Mouse (Mus musculus): Measurements from ENCODE around the gene Pts. TPM values are rescaled to one million over a fixed set of nuclear protein-coding genes. Genes with fewer than 3 reads are reported as not detected.

Pts gene
- total RNA-seq (2017): 91.9 and 128 TPM in 2 replicates

DNA sequence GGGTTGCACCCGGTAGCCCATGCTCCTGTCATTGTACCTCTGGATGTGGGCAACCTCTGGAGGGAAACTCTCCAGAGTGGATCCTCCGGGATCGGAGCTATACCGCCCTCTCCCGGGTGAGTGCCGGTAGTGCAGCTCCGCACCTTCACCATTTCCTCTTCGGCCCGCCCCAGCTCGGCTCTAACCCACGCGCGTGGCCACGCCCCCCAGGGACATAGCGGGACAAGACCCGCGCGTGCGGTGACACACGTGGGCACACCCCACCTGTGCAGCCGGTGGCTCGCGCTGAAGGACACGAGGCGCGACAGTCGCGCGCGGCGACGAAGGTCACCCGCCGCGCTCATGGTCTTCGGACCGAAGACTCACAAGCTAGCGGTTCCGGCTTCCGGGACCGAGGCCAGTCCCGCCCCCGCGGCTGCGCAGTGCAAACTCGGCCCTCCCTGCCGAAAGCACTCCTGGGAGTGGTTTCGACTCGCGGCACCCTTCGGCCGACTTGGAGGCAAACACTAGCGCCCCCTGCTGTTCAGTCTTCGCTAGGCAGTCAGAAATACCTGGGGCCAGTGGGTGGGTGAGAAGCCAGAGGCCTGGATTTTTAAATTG is at the start of gene Pts:
TSS of gene Pts (minus strand) at position 432 of the 600 bp plus-strand sequence.
- ATAC-seq (replicated peaks in 1 of 2; ENCODE audit: insufficient read depth in 1 of 2, low FRiP score in 2 of 2, low TSS enrichment in 1 of 2, low read depth in 1 of 2, poor library complexity in 2 of 2, severe bottlenecking in 2 of 2): peak; percentile 73 to 87

DNA sequence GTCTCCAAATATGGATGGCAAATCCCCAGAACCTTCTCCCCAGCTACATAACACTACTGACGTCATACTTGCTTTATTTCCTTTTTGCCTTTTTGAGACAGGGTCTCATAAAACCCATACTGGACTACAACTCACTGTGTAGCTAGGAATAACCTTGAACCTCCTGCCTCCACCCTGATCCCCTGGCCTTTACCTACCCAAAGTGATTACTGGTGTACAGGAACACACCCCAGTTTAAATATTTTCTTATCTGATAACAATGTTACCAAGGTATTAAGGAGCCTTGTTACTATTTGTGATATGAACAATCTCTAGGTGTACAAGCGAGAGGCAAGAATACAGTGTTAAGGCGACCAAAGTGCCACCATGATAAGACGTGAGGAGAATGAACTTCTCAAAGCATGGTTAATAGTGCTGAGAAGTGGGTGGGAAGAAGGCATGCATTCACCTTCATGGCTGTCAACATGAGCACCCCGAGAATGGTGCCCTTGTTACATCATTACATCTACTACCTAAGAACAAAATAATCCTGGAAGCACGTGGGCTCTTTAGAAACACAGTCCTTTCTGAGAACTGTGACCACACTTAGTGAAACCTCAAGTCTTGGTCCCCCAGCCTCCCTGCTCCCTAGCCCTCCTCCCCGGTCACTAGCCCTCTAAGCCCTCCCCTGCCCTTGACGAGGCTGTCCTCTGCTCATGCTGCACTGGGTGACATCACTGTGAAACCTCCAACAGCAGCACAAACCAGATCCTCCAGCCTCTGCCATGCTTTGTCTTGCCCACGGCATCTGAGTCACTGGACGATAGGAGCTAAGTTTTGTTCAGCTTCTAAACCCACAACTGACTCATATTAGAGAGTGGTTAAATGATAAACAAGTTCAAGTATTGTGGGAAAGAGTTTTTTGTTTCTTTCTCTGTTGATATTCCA is 41.3 kb upstream of the Pts start:
- no peak for ATAC-seq (replicated peaks in 1 of 2; ENCODE audit: insufficient read depth in 1 of 2, low FRiP score in 2 of 2, low TSS enrichment in 1 of 2, low read depth in 1 of 2, poor library complexity in 2 of 2, severe bottlenecking in 2 of 2)

DNA sequence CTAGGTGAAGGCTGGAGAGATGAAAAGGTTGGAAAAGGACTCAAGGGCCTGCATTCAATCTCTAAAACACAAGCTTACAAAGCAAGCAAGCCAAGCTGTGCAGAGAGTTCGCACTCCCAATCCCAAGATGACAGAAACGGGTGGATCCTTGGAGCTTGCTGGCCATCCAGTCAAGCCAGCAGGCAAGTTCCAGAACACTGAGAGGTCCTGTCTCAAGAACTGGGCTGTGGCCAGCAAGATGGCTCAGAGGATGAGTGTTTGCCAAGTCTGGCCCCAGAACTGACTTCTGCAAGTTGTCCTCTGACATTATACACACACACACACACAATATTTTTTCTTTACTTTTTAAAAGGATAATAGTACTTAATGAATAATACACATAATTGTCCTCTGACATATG is 39.4 kb upstream of the Pts start:
- no peak for ATAC-seq (replicated peaks in 1 of 2; ENCODE audit: insufficient read depth in 1 of 2, low FRiP score in 2 of 2, low TSS enrichment in 1 of 2, low read depth in 1 of 2, poor library complexity in 2 of 2, severe bottlenecking in 2 of 2)

DNA sequence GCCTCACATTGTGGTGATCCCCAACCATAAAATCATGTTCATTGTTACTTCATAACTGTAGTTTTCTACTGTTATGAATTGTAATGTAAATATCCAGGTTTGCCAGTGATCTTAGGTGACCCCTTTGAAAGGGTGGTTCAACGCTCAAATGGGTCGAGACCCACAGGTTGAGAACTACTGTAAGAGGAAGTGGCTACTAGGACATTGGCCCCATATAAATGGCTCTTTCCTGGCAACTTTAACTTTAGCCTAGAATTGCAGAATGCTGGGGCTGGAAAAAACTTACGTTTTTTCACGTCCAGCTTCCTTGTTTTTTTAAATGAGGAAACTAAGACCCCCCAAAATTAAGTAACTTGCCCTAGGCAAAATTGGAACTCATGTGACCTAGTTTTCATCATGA is 38.8 kb upstream of the Pts start:
- no peak for ATAC-seq (replicated peaks in 1 of 2; ENCODE audit: insufficient read depth in 1 of 2, low FRiP score in 2 of 2, low TSS enrichment in 1 of 2, low read depth in 1 of 2, poor library complexity in 2 of 2, severe bottlenecking in 2 of 2)

DNA sequence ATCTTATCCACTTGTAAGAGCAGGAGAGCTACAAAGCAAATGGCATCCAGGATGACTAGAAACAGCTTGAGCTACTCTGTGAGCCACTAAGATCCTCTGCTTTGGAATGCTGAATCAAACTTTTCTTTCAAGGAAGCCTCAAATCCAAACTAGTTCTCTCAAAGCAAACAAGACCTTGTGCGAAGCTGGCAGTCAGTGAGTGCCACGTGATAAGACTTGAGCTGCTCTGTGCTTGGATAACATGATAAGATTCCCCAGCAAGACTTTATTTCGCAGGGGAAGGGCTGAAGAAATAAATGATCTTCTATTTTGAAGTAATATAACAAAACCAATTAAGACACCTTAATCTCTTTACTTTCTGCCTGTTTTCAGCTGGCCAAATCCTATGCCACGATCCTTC is 37.4 kb upstream of the Pts start:
- ATAC-seq (replicated peaks in 1 of 2; ENCODE audit: insufficient read depth in 1 of 2, low FRiP score in 2 of 2, low TSS enrichment in 1 of 2, low read depth in 1 of 2, poor library complexity in 2 of 2, severe bottlenecking in 2 of 2): no peak

DNA sequence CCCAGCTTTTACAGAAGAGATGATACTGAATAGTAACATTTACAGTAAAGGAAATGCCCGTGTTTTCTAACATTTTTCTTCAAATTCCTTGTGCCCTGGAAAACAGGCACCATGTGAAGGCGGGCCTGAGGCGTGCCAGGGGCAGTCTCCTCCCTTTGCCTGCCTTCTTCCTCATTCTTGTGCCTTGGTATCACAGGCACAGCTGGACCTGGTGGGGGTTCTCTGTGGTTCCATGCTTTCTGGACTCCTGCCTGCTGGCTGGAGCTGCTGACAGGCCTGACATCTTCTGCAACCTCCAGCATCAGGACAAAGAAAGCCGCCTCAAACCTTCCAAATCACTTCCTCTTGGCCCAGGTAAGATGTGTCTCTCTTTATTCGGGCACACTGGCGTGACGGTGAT is 36.6 kb upstream of the Pts start:
- peak; percentile 76 to 81; a peak in 3 of 4 replicates for ATAC-seq (replicated peaks in 1 of 2; ENCODE audit: insufficient read depth in 1 of 2, low FRiP score in 2 of 2, low TSS enrichment in 1 of 2, low read depth in 1 of 2, poor library complexity in 2 of 2, severe bottlenecking in 2 of 2)

DNA sequence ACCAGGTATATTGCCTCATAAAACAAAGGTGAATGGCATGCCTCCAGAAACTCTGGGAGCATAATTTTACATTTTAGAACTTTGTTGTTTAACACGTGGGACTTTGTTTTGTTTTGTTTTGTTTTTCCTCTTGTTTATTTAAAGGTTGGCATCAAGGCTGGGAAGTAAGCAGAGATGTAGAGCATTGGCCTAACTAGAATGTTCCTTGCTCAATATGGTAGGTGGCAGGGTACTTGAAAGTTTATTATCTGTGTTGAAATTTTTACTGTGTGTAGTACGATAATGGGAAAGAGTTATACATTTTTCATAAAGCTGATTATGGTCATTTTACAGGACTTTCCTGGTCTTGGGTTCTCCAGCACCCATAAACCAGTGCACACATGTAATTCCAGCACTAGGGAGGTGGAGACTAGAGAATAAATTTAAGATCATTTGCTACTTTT is 33.4 kb upstream of the Pts start:
- ATAC-seq (replicated peaks in 1 of 2; ENCODE audit: insufficient read depth in 1 of 2, low FRiP score in 2 of 2, low TSS enrichment in 1 of 2, low read depth in 1 of 2, poor library complexity in 2 of 2, severe bottlenecking in 2 of 2): no peak

DNA sequence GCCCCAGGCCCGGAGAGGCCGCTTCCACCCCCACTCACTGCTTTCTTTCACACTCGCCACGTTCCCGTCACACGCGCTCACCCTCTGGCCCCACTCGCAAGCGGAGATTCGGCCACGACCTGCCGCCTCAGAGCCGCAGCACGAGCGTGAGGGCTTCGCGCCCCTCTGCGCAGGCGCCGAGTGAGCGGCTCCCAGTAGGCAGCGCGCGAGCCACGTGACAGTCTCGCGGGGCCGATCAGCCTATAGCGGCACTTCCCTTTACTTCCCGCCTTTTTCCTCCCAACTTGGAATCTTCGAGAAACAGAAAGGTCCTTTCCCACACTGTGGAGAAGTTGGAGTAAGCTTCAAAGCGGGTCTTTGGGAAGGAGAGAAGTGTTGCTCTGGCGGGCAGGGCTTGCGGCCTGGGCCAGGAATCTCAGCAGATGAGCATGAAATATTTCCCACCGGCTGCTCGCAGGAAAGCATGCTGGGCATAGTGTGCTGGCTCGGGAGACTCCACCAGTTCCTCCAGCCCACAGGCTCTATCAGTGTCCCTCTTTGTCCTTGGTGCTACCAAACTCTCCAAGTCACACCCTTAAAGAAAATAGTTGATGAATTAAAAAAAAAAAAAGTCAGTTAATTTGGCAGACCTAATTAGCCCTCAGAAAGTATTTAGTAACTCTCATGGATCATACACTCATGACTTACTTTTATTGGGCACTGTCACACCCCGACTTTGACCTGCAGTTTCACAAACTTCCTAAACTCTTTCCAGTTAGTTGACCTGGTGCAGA is 32.8 kb upstream of the Pts start, which contains the start of gene Tex12:
TSS of gene Tex12 (minus strand) at position 181 of the 773 bp plus-strand sequence.
- no peak for ATAC-seq (replicated peaks in 1 of 2; ENCODE audit: insufficient read depth in 1 of 2, low FRiP score in 2 of 2, low TSS enrichment in 1 of 2, low read depth in 1 of 2, poor library complexity in 2 of 2, severe bottlenecking in 2 of 2)

DNA sequence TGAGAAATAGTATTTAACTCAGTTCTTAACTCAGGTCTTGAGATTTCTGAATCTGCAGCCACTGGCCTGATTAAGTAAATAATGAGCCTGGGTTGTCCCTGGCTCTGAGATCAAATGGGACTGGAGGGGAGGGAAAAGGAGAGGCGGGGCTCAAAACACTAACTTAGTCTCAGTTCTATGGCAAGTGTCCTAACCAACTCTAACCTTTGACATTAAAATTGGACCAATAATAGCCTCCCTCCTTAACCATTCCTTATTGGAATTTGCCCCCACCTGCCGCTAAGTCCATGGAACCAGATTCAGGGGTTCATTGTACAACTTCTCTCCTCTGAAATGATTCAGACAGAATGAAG is 26.5 kb upstream of the Pts start, which contains the start of gene Bco2:
TSS of gene Bco2 (minus strand) at position 88 of the 353 bp plus-strand sequence.
- ATAC-seq (replicated peaks in 1 of 2; ENCODE audit: insufficient read depth in 1 of 2, low FRiP score in 2 of 2, low TSS enrichment in 1 of 2, low read depth in 1 of 2, poor library complexity in 2 of 2, severe bottlenecking in 2 of 2): peak in 1 of 2 experiments; percentile 30; a peak in 1 of 4 replicates

DNA sequence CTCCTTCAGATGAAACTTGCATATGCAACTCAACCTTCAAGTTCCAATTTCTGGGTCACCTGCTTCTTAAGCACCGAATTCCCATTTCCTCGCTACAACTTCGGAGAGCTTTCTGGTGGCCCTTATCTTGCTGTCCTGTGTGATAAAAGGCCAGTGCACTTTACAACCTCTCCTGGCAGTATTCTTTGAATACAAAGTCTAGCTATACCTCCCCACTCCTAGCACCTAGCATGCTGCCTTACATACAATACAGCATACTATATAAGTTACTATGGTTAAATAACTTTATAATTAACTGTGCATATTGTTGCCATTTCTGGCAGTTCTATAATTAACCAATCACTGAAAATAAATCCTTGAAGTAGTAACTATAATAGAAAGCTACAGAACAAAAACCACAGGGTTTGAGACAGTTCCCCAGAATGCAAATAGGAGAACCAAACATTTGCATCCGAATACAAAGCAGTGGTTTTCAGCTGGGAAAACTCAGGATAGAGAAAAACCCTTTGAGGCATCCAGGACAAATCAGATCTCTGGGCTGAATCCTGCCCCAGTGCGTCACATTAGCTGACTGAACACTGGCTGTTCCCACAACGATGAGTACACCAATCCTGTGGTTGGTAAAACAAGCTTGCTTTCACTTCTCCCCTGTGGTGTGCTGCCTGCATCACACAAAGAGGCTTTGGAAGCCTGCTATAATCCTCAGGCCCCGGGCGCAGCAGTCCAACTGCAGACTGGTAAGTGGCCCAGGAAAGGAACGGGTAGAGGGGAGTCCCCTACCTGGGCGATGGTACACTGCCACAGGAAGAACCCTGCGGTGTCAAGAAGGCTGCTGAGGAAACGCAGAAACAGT is 25.9 kb upstream of the Pts start, which contains the start of gene Il18:
TSS of gene Il18 (plus strand) at position 587 of the 853 bp plus-strand sequence.
- peak; percentile 75 to 97 for ATAC-seq (replicated peaks in 1 of 2; ENCODE audit: insufficient read depth in 1 of 2, low FRiP score in 2 of 2, low TSS enrichment in 1 of 2, low read depth in 1 of 2, poor library complexity in 2 of 2, severe bottlenecking in 2 of 2)

DNA sequence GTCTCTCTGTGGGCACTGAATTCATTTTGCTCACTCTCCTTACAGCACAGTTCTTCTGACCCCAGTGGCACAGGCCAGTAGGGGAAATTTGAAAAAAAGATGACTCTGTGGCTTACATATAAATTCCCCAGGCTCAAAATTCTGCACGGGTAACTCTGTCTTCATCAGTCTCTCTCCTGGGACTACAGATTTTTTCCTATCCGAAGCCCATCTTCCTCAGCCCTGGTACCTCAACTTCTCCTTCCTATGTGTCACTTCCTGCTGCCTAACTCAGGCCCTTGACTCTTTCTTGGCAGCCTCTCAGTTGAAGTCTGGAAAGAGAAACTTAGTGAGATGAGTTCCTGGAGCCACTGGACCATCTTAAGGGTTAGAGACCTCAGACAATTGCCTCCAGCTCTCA is 25.0 kb upstream of the Pts start:
- peak; percentile 43 to 51; a peak in 2 of 4 replicates for ATAC-seq (replicated peaks in 1 of 2; ENCODE audit: insufficient read depth in 1 of 2, low FRiP score in 2 of 2, low TSS enrichment in 1 of 2, low read depth in 1 of 2, poor library complexity in 2 of 2, severe bottlenecking in 2 of 2)

DNA sequence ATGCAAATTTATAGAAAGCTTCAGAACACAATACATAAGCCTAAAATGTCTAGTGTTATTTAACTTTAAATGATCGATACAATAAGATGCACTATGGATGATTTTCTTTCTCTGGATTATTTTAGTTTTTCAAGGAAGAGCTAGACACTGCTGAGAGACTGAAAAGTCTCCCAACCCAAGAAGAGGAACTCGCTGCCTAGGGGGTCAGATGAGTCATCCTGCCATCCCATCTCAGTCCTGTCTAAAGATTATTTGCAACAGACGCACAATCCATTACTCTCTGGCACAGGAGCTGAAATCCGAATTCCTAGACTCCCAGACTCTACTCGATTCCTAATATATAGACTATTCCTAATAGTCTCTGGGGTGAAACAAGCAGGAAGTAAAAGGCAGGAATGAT is 23.7 kb upstream of the Pts start:
- no peak for ATAC-seq (replicated peaks in 1 of 2; ENCODE audit: insufficient read depth in 1 of 2, low FRiP score in 2 of 2, low TSS enrichment in 1 of 2, low read depth in 1 of 2, poor library complexity in 2 of 2, severe bottlenecking in 2 of 2)

DNA sequence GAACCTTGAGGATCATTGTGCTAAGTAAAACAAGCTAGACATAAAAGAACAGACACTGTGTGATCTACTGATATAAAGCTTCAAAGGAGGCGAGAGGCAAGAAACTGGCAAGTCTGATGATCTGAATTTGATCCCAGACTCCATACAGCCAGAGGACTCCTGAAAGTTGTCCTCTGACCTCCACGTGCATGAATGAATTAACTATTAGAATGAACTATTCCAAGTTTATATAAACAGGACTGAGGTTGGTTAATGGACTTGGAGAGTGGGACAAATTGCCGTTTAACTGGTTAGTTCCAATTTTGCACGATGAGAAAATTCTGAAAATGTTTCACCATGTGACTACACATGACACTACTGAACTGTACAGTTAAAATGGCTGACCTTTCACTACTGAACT is 20.4 kb upstream of the Pts start:
- ATAC-seq (replicated peaks in 1 of 2; ENCODE audit: insufficient read depth in 1 of 2, low FRiP score in 2 of 2, low TSS enrichment in 1 of 2, low read depth in 1 of 2, poor library complexity in 2 of 2, severe bottlenecking in 2 of 2): no peak

DNA sequence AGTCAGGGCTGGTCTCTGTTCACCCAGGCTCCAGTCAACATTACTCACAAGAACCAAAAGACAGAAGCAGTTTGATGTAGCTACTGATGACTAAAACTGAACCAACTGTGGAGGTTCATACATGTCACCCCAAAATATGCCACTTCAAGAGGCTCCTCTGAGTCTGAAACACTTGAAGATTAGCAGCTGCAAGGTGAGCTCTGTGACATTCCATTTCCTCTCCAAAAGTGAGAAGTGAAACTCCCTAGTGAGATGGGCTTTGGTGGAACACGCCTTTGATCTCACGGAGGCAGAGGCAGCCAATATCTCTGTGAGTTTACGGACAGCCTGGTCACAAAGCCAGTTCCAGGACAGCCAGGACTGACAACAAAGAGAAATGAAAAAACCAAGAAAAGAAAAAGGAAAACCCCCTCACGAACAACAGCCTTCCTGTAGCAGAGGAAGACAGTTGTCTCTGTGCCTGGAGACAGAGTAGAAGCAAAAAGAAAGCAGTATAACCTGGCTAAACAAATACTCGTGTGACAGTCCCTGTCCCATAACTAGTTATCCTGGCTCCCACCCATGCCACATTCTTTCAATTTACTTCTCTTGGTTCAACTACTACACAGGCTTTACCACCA is 19.4 kb upstream of the Pts start:
- ATAC-seq (replicated peaks in 1 of 2; ENCODE audit: insufficient read depth in 1 of 2, low FRiP score in 2 of 2, low TSS enrichment in 1 of 2, low read depth in 1 of 2, poor library complexity in 2 of 2, severe bottlenecking in 2 of 2): peak; percentile 53 to 62; a peak in 3 of 4 replicates

DNA sequence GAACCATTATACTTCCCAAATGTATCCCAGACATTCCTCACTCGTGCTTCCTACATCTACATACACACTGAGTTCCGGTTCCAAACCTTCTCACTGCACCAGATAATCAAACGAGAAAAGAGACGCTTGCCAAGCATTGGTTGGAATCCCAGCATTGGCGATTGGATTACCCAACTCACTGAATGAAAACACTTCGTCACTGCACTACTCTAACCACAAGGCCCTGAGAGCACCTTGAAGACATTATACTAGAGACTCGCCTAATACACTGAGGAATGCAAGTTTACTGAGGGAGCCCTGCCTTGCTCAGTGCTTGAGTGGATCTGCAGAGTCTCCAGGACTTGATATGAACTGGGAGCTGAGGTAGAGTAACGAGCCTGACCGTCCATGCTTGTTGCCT is 13.9 kb upstream of the Pts start:
- no peak for ATAC-seq (replicated peaks in 1 of 2; ENCODE audit: insufficient read depth in 1 of 2, low FRiP score in 2 of 2, low TSS enrichment in 1 of 2, low read depth in 1 of 2, poor library complexity in 2 of 2, severe bottlenecking in 2 of 2)

DNA sequence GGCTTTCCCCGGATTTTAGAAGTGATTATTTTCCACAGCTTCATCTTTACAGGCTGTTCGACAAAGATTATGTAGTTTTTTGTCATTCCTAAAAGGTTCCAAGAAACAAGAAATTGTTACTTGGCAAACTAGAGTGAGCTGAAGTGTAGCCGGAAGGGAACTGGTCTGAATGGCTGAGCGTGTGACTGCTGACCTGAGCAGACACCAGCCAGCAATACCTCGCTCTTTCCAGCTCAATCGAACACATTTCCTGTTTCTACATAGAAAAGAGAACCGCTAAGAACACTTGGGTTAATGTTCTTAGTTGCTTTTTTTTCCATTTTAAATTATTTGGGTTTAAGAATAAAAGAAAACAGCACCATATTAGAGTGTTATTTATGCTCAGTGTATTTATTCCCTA is 11.6 kb upstream of the Pts start:
- ATAC-seq (replicated peaks in 1 of 2; ENCODE audit: insufficient read depth in 1 of 2, low FRiP score in 2 of 2, low TSS enrichment in 1 of 2, low read depth in 1 of 2, poor library complexity in 2 of 2, severe bottlenecking in 2 of 2): peak; percentile 46 to 59; a peak in 2 of 4 replicates

All from hematopoietic stem cell, adult 5-6 weeks (primary cell).